Mouse (Mus musculus) lung, embryonic 14.5 days (tissue): ENCODE measurements around the gene Mthfd1l. TPM values are rescaled to one million over a fixed set of nuclear protein-coding genes. Genes with fewer than 3 reads are reported as not detected.
A peak's percentile ranks its signal among the peaks of the same experiment; 100 is the strongest.

Experiments
- ATAC-seq: fragments of 200-750 bp; cut with Nextera tagmentation; 2 replicates; pipeline ENCODE4 v1.8.0; 2017; ENCODE audit warnings: mild to moderate bottlenecking, moderate TSS enrichment, moderate library complexity; ENCODE audit not compliant: insufficient read depth
- DNase-seq: peaks from one replicate; pipeline ENCODE4 v3.0.0-alpha.2; 2015
- H3K27ac ChIP-seq: fragments of 300-500 bp; sonication (generic); 2 replicates; pipeline ENCODE4 v1.5.1; 2014; ENCODE audit warnings: low read depth, mild to moderate bottlenecking, moderate library complexity
- H3K27me3 ChIP-seq: fragments of 300-500 bp; sonication (generic); 2 replicates; pipeline ENCODE4 v1.6.1; 2014; ENCODE audit warnings: low read length, control low read depth; ENCODE audit not compliant: insufficient read depth
- H3K36me3 ChIP-seq: fragments of 300-500 bp; sonication (generic); 2 replicates; pipeline ENCODE4 v1.6.1; 2014; ENCODE audit warnings: control low read depth; ENCODE audit not compliant: insufficient read depth
- H3K4me1 ChIP-seq: fragments of 300-500 bp; sonication (generic); 2 replicates; pipeline ENCODE4 v1.6.1; 2014; ENCODE audit warnings: antibody characterized with exemption, control low read depth; ENCODE audit not compliant: insufficient read depth
- H3K4me2 ChIP-seq: fragments of 300-500 bp; sonication (generic); 2 replicates; pipeline ENCODE4 v1.6.1; 2014; ENCODE audit warnings: mild to moderate bottlenecking
- H3K4me3 ChIP-seq: fragments of 300-500 bp; sonication (generic); 2 replicates; pipeline ENCODE4 v1.5.1; 2014; ENCODE audit warnings: low read depth, low read length
- H3K9ac ChIP-seq: fragments of 300-500 bp; sonication (generic); 2 replicates; pipeline ENCODE4 v1.6.1; 2014
- H3K9me3 ChIP-seq: fragments of 300-500 bp; sonication (generic); 2 replicates; pipeline ENCODE4 v1.6.1; 2016; ENCODE audit warnings: low read depth, low read length, control low read depth
- CTCF ChIP-seq: IDR thresholded peaks from 2 replicates; pipeline ENCODE4 v1.5.1; 2016; ENCODE audit warnings: antibody characterized with exemption, low read depth
- WGBS: fragments of 180-500 bp; shearing (Covaris S2); extraction: QIAGEN DNeasy Blood & Tissue Kit; methylation state at CpG from one replicate; pipeline ENCODE4 v1.1.7; 2014; 5-methylcytosine and 5-hydroxymethylcytosine counted together
- polyA plus RNA-seq: library from polyadenylated mRNA; unstranded; fragments of >200 nt; fragmentation: Nextera tagmentation; extraction: Ambion mirVana; gene quantifications from 2 replicates; pipeline ENCODE4 v1.2.1, GENCODE M21; 2014

The Mthfd1l gene
- polyA plus RNA-seq, 1 experiment from 2014 or later = 21.7 TPM

GRCm38 (mm10) chr10:4179049-4179790, 206.3 kb downstream of the Mthfd1l start:
- no peaks in the 10 kb centered on the region for H3K36me3 ChIP-seq
- H3K27me3 ChIP-seq = no peaks in the 10 kb centered on the region
- H3K9me3 ChIP-seq = no peaks in the 10 kb centered on the region
- peaks cover 18% of the 10 kb centered on the region; the same call in 1 of the 2 replicates for H3K4me1 ChIP-seq
- no peak overlapping the region for H3K9ac ChIP-seq
- no peak overlapping the region for H3K4me2 ChIP-seq
- 59% methylated on average over 7 of the region's 7 CpGs for WGBS
- TF ChIP-seq CTCF = no peak
- ATAC-seq = peak; percentile 79
- peak overlapping the region; percentile 65 for H3K27ac ChIP-seq
- DNase-seq = peak; percentile 88
- H3K4me3 ChIP-seq = no peak overlapping the region

- no peaks in the 10 kb centered on the region for H3K36me3 ChIP-seq
- DNase-seq = peak; percentile 42
- H3K9ac ChIP-seq = no peak overlapping the region; the same call in 1 of the 2 replicates
- H3K27me3 ChIP-seq = no peaks in the 10 kb centered on the region
- no peaks in the 10 kb centered on the region for H3K9me3 ChIP-seq
- H3K4me1 ChIP-seq = 0 out of 2 replicates have a peak, but pooled peaks cover 8% of the 10 kb centered on the region
- ATAC-seq = no peak
- H3K27ac ChIP-seq = no peak overlapping the region; the same call in 1 of the 2 replicates
- H3K4me2 ChIP-seq = no peak overlapping the region
- H3K4me3 ChIP-seq = no peak overlapping the region
- 48% methylated on average over 1 of the region's 1 CpGs for WGBS
- TF ChIP-seq CTCF = no peak
These were observed 209.0 kb downstream of the Mthfd1l start for GRCm38 (mm10) chr10:4181953-4182352.

- Histone ChIP-seq H3K27ac (no peak overlapping the region; the same call in 1 of the 2 replicates), H3K4me2 (no peak overlapping the region), H3K36me3 (no peaks in the 10 kb centered on the region), H3K4me1 (0 out of 2 replicates have a peak, but pooled peaks cover 8% of the 10 kb centered on the region), H3K27me3 (no peaks in the 10 kb centered on the region), H3K4me3 (no peak overlapping the region), H3K9ac (no peak overlapping the region), H3K9me3 (no peaks in the 10 kb centered on the region)
- TF ChIP-seq CTCF = no peak
- ATAC-seq = no peak
- DNase-seq = no peak
- WGBS = 62% methylated on average over 2 of the region's 2 CpGs
These were observed 209.5 kb downstream of the Mthfd1l start for GRCm38 (mm10) chr10:4182406-4182805.

GRCm38 (mm10) chr10:4188614-4189402, 215.9 kb downstream of the Mthfd1l start:
- no peak overlapping the region for H3K27ac ChIP-seq
- ATAC-seq (peak; percentile 89), DNase-seq (peak; percentile 94)
- no peaks in the 10 kb centered on the region for H3K27me3 ChIP-seq
- no peak overlapping the region for H3K4me3 ChIP-seq
- no peak overlapping the region for H3K9ac ChIP-seq
- no peaks in the 10 kb centered on the region for H3K9me3 ChIP-seq
- no peaks in the 10 kb centered on the region for H3K36me3 ChIP-seq
- no peak overlapping the region for H3K4me2 ChIP-seq
- WGBS = 61% methylated on average over 18 of the region's 18 CpGs
- no peak for TF ChIP-seq CTCF
- no peaks in the 10 kb centered on the region for H3K4me1 ChIP-seq

- 76% methylated on average over 6 of the region's 6 CpGs for WGBS
- no peaks in the 10 kb centered on the region for H3K27me3 ChIP-seq
- no peak overlapping the region for H3K9ac ChIP-seq
- H3K4me1 ChIP-seq = no peaks in the 10 kb centered on the region
- no peak for ATAC-seq
- no peak overlapping the region for H3K4me2 ChIP-seq
- no peaks in the 10 kb centered on the region for H3K9me3 ChIP-seq
- H3K36me3 ChIP-seq = no peaks in the 10 kb centered on the region
- no peak overlapping the region for H3K4me3 ChIP-seq
- no peak for TF ChIP-seq CTCF
- DNase-seq = no peak
- H3K27ac ChIP-seq = no peak overlapping the region
These were observed 216.5 kb downstream of the Mthfd1l start for GRCm38 (mm10) chr10:4189422-4189821.

- WGBS = 67% methylated on average over 6 of the region's 6 CpGs
These were observed 226.1 kb downstream of the Mthfd1l start for GRCm38 (mm10) chr10:4198978-4199377.

GRCm38 (mm10) chr10:4199926-4200325, 227.0 kb downstream of the Mthfd1l start:
- H3K27me3 ChIP-seq = no peaks in the 10 kb centered on the region
- no peak for DNase-seq
- H3K4me2 ChIP-seq = no peak overlapping the region
- no peak overlapping the region for H3K27ac ChIP-seq
- H3K4me1 ChIP-seq = no peaks in the 10 kb centered on the region
- ATAC-seq = no peak
- H3K4me3 ChIP-seq = no peak overlapping the region
- H3K9me3 ChIP-seq = no peaks in the 10 kb centered on the region
- 79% methylated on average over 6 of the region's 6 CpGs for WGBS
- 0 out of 2 replicates have a peak, but pooled peaks have one; percentile 12 for TF ChIP-seq CTCF
- no peak overlapping the region for H3K9ac ChIP-seq
- H3K36me3 ChIP-seq = no peaks in the 10 kb centered on the region

More at GRCm38 (mm10) chr10:4198978-4199377, 226.1 kb downstream of the Mthfd1l start:
- H3K4me3 ChIP-seq = no peak overlapping the region
- H3K4me1 ChIP-seq = no peaks in the 10 kb centered on the region
- DNase-seq (no peak), ATAC-seq (no peak)
- no peak overlapping the region for H3K4me2 ChIP-seq
- no peak for TF ChIP-seq CTCF
- no peaks in the 10 kb centered on the region for H3K36me3 ChIP-seq
- H3K27me3 ChIP-seq = no peaks in the 10 kb centered on the region
- no peak overlapping the region for H3K9ac ChIP-seq
- H3K9me3 ChIP-seq = no peaks in the 10 kb centered on the region
- no peak overlapping the region for H3K27ac ChIP-seq
